Mouse (Mus musculus) fat pad, adult 2 months (tissue): ENCODE measurements around the gene Paqr3.

Source experiments
- DNase-seq: peaks from one replicate; pipeline ENCODE4 v3.0.0-alpha.2; 2011; ENCODE audit warnings: low read depth, low spot score; ENCODE audit errors: extremely low read depth

Gene Paqr3

GRCm38 (mm10) chr5:97085071-97085470 is 26.3 kb downstream of the Paqr3 start:
- DNase-seq, result no peak

- no peak for DNase-seq
Observed at GRCm38 (mm10) chr5:97084541-97084940, 26.9 kb downstream of the Paqr3 start.

GRCm38 (mm10) chr5:97083701-97084100 is 27.7 kb downstream of the Paqr3 start:
- no peak for DNase-seq

GRCm38 (mm10) chr5:97081481-97081880 is 29.9 kb downstream of the Paqr3 start:
- no peak for DNase-seq

DNA sequence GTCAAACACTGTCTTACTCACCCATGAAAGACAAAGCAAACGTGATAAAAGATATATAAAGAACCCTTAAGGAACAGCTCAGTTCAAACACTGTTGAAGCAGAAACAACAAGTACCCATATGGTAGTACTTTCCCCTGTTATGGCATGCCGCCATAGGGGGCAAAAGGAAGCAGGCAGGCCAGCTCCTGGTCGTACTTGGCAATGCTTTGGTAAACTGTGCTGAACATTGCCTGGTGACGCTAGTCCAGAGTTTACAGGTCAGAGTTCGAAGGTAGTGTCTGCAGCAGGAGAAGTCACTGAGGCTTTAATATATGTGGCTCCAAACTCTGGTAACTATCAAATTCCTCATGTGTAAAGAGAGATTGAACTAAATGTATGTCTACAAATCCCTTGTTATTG is 32.8 kb downstream of the Paqr3 start:
- no peak for DNase-seq

DNA sequence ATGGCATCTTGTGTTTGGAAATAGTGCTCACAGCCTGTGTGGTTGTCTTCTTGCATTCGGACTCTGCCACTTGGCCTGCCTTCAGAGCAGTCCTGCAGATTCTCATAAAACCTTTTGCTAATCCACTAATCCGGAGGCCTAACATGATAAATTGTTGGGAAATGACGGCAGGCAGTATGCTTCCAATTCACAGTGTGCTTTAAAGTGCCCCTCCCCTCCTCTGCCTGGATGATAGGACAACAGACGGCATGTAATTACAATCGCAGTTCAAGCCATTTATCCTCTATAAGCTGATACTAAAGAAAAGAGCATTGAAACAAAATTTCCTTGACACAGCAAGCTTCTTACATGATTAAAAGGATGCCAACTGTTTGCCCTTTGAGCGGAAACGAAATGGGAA is 33.7 kb downstream of the Paqr3 start:
- DNase-seq, result peak; percentile 4

DNA sequence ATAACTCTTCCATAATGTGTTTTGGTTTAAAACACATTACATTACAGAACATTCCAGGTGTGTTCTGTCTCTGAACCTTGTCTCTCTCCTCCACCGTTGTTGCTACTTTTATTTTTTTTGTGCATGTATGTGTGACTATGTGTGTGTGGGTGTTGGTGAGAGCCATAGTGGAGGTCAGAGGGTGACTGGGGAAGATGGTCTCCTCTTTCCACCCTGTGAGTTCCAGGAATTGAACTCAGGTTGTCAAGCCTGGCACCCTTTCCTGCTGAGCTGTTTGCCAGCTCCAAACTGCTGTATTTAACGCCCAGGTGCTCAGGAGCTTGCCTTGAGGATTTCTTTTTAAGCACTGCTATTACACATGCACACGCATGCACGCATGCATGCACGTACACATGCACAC is 35.2 kb downstream of the Paqr3 start:
- DNase-seq, result no peak

GRCm38 (mm10) chr5:97075476-97076151 is 35.8 kb downstream of the Paqr3 start:
- no peak for DNase-seq

GRCm38 (mm10) chr5:97065746-97066145 is 45.6 kb downstream of the Paqr3 start:
- DNase-seq, result no peak

DNA sequence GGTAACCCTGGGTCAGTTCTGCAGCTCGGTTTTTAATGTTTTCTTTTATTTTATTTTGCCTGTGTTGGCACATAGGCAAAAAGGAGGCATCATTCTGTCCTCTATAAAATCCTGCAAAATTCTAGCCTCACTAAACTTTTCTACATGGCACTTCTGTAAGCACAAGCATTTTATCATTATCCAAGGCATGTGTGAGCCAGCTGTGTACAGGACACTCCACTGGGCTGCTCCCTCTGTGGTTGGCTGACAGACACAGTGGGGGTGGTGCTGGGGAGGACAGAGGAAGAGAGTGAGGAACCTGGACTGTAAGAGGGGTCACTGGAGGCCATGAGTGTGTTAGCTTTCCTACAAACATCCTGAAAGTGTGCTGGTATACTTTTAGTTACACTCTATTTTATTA is 49.4 kb downstream of the Paqr3 start:
- no peak for DNase-seq

- no peak for DNase-seq
Observed at GRCm38 (mm10) chr5:97060864-97061263, 50.5 kb downstream of the Paqr3 start.

DNA sequence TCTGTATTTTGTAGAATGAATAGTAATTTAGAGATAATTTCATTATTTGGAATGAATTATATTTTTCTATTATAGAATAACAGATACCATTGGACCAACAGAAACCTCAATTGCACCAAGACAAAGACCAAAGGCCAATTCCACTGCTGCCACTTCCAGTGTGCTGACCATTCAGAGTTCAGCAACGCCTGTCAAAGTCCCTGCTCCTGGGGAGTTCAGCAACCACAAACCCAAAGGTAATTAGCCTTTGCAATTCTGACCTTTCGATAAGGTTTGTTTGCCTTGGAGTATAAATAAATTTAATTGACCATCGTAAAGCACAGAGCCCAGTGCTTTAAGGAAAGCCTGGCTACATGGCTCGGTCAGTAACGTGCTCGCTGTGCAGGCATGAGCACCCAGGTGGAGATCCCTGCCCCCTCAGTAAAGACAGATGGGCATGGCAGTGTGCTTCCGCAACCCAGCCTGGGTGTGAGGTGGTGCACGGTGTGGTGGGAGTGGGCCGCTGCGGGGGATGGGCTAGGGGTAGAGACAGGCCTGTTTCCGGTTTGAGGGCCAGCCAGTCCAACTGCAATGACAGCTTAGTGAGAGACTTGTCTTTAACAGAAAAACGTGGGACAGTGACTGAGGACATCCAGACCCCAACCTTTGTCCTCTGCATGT is 54.5 kb downstream of the Paqr3 start:
- no peak for DNase-seq

DNA sequence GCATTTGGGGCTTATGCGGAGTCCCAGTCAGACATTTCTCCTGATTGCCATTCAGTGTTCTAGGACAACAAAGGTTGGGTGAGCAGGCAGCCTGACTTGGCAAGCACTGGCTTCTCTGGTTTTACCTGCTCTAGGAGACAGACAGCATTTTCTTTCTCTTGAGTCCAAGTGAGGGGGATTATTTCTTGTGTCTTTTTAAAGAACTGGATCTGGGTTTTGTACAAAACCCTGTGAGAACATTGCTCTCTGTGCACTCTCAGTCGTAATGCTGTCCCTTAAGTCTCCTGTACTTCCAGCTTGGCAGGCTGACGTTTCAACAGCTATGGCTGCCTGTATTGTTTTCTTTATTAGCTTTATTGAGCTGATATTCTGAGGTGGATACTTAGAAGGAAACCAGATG is 55.0 kb downstream of the Paqr3 start:
- no peak for DNase-seq

- no peak for DNase-seq
Observed at GRCm38 (mm10) chr5:97055511-97056068, 55.8 kb downstream of the Paqr3 start.

DNA sequence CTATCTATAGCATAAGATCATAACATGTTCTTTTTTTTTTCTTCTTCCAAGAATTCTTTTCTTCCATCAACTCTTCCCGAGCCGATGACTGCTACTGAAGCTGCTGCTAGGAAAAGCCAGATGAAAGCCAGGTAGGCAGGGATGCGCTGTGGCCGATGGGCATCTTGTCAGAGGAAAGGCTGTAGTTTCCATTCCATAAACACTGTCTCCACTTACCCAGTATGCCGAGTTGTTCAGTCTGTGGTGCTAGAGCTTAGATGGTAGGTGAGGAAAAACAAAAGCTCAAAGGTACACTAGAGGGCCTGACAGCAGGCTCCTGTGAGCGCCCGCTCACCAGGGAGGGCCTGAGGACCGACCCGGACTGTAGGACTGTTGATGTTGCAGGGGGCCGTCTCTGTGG is 56.6 kb downstream of the Paqr3 start:
- DNase-seq, result no peak

DNA sequence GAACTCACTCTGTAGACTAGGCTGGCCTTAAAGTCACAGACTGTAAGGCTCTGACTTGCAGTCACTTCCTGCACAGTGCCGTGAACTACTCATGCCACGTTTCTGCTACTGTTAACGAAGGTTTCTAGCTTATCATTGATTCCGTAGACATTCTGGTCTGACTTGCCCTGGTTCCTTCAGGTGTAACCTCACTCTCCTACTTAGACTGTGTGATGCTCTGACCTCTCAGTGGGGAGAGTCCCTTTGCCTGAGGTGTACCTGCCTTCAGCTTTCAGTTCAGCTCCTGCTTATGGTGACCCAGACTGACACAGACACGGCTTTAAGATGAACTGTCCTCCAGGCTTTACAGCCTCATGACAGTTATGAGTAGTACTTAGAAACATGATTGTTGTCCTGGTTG is 57.2 kb downstream of the Paqr3 start:
- no peak for DNase-seq

- DNase-seq, result no peak
Observed at GRCm38 (mm10) chr5:97048905-97049304, 62.5 kb downstream of the Paqr3 start.

DNA sequence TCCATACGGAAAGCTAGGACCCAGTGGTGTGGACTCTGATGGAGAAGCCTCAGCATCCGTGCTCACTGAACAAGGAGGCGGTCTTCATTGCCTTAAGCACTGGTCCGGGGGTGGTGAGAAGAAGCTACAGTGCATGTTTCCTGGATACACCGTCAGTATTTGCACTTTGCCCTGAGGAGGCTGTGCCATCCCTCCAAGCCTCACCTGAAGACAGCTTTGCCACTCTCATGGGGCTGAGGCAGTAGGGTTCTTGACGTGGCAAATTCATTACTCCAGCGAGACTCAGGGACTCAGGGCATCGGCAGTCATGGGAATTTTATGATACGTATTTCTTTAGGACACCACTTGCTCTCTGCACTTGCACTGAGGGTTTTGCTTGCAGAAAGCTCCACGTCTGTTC is 64.7 kb downstream of the Paqr3 start:
- no peak for DNase-seq

DNA sequence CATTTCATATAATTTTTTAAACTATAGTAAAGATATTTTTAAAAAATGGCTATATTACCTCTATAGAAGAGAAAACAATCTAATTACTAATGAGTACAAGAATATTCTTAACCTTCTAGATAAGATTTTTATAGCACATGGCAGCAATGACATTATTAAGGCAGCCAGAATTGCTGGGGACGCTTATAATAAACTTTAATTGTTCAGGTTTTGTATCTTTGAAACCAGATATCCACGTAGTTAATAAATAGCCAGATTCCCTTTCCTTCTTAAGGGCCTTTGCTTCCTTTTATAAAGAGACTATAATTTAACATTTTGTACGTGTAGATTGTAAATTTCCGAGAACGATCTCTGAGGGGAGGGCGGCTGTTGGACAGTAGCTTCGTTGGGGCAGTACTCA is 66.1 kb downstream of the Paqr3 start:
- no peak for DNase-seq
